Mouse (Mus musculus) heart, postnatal 0 days (tissue): ENCODE results near the gene Zranb2.

Experiments
- CTCF ChIP-seq: IDR thresholded peaks from 2 replicates; pipeline ENCODE4 v1.5.1; 2016; ENCODE audit warnings: antibody characterized with exemption, control low read depth, low read depth
- EP300 ChIP-seq: IDR thresholded peaks from 2 replicates; pipeline ENCODE4 v1.6.1; 2016; ENCODE audit warnings: antibody characterized with exemption, low read depth

DNA sequence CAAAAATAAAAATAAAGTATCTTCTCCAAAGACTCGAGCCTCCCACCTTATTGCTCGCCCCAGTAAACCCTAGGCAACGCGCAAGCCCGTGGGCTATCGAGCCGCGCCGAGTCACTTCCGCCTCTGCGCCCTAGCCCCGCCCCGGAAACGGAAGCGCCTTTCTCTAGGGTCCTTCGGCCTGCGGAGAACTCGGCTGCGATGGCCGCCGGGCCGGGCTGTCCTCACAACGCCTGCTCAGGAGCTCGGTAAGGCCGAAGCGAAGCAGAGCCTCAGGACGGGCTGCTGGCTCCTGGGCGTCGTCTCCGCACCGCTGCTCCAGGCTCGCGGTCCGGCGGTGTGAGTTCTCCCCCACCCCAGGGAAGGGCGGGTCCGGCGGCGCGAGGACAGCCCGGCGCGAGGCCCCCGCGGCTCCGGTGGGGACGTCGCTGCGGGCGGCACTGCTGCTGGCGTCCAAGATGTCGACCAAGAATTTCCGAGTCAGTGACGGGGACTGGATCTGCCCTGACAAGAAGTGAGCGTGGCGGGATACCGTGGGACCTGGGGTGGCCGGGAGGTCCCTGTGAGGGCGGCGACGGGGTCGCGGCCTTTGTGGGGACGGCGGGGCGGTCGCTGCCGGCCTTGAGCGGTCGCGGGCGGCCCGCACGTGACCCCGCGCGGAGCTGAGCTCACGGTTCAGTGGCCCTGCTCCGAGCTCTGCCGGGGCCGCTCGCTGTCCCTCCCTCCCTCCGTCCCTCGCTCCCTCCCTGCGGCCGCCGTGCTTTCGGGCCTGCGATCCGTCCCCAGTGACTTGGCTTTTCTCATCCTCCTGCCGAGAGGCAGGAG is at the start of gene Zranb2:
- TF ChIP-seq CTCF (no peak), EP300 (peak; percentile 82; the same call in 1 of the 2 replicates)
